Mouse (Mus musculus) layer of hippocampus, adult 11-12 months (tissue): ENCODE results near the gene Ankrd17.

Experiments used
- DNase-seq: peaks from one replicate; pipeline ENCODE4 v3.0.0; 2022; ENCODE audit warnings: low spot score

The Ankrd17 gene

DNA sequence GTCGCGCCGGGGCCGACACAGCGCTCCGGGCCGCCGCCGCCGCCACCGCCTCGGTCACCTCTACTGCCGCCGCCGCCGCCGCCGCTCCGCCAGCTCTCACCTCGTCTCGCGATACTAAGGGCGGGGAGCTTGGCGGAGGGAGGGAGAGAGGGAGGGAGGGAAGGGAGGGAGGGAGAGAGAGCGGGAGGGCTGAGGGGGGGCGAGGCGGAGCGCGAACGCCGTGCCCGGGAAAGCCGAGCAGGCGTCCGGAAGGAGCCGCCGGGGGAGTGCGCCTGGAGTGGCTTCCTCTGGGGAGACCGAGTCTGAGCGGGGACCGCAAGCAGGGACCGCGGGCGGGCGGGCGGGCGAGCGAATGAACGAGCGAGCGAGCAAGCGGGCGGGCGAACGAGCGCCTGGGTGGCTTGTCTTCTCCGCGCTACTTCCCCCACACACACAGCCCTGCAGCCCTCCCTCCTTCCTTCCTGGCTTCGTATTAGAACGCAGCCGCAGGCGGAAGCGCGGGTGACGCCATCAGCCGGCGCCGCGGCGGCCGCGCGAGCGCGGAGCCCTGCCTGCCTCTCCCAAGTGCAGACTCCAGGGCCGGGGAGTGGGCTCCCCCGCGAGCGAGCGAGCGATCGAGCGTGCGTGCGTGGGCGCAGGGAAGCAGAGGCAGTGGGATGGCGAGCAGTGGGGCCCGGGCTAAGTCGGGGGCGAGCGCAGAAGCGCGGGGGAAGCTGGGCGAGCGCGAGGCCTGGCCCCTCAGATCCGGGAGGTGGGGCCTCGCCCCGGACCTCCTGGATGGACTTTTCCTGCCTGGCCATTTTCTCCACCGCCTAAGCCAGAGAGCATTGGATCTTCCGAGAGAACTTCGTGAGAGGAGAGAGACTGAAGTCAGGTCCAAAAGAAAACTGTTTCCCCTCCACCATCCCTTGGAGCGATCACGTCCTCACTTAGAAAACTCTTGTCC is at the start of gene Ankrd17:
TSS of gene Ankrd17 (minus strand) at position 457 of the 946 bp plus-strand sequence.
- DNase-seq = peak; percentile 90

- no peak for DNase-seq
These were observed 48.5 kb upstream of the Ankrd17 start for GRCm38 (mm10) chr5:90414925-90415295.

- DNase-seq = no peak
These were observed 48.0 kb upstream of the Ankrd17 start for GRCm38 (mm10) chr5:90414142-90414924.

DNA sequence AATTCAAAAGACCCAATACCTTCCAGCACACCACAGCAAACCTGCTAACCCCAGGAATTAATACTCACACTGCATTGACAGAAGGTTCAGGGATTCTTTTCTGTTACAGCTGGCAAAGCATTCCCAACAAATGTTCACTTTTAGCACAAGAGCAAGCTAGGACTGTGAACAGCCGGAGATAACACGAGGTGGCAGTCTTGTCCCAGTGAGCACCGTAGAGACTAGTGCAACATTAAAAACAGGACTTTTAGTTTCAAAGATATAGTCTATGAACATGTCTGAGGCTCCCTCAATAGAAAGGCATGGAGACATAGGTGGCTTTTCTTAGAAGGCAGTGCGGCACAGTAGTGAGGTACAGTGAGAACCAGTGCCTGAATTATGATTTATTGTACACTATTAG is 38.8 kb upstream of the Ankrd17 start:
- DNase-seq = peak; percentile 62

- DNase-seq = no peak
These were observed 30.4 kb upstream of the Ankrd17 start for GRCm38 (mm10) chr5:90396817-90397216.

DNA sequence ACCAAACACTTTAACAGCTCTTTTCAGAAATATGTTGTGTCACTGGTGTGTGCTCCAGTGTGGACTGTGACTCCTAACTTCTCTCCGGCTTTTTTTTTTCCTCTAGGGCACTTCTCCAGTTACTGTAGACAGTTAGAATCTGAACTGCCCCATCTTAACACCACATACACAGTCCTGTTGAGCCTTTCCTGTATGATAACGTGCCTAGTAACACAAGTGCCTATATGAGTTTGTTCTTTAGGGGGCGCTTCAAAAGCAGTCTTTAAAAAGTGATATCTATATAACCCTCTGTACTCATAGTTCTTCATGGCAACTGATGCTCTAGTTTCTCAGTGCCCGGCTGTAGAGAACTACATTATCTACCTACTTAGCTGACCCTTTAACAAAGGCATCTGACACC is 27.9 kb upstream of the Ankrd17 start:
- DNase-seq = no peak

GRCm38 (mm10) chr5:90393764-90394163 is 27.4 kb upstream of the Ankrd17 start:
- no peak for DNase-seq

- DNase-seq = no peak
These were observed 16.7 kb upstream of the Ankrd17 start for GRCm38 (mm10) chr5:90383080-90383479.

- no peak for DNase-seq
These were observed 15.1 kb upstream of the Ankrd17 start for GRCm38 (mm10) chr5:90381458-90381857.

GRCm38 (mm10) chr5:90373708-90374107 is 7.3 kb upstream of the Ankrd17 start:
- no peak for DNase-seq

GRCm38 (mm10) chr5:90370401-90370800 is 4.0 kb upstream of the Ankrd17 start:
- no peak for DNase-seq

DNA sequence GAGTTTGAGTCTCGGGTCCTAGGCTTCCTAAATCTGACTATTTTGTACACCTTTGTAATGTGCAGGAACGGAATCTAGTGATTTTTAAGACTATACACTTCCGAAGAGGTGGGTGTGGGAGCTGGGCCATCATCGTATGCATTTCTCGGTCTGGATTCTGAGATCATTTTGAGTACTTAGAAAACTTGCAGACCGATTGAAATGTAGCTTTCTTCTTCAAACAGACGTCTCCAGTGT is 608 bp upstream of the Ankrd17 start, which contains the start of gene Gm9958:
TSS of gene Gm9958 (plus strand) at position 138 of the 237 bp plus-strand sequence.
- peak; percentile 15 for DNase-seq

GRCm38 (mm10) chr5:90365141-90365951 is 1.0 kb downstream of the Ankrd17 start:
- DNase-seq = peak; percentile 46

GRCm38 (mm10) chr5:90364526-90364925 is 1.9 kb downstream of the Ankrd17 start:
- peak; percentile 88 for DNase-seq

DNA sequence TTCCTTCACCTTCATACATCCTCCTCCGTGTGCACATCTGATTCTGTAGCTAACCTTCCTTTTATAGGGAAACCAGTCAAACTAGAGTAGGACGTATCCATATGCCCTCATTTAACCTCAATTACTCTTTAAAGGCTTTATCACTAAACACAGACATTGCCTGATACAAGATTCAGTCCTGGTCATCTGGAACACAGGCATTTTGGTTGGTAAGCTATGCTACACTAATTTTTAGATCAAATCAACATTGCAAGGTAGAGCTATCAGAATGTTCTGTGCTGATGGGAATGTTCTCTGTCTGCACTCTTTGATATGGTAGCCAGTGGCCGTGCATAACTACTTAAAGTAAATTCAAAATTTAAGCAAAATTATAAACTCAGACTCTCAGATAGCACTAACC is 10.6 kb downstream of the Ankrd17 start:
- no peak for DNase-seq

DNA sequence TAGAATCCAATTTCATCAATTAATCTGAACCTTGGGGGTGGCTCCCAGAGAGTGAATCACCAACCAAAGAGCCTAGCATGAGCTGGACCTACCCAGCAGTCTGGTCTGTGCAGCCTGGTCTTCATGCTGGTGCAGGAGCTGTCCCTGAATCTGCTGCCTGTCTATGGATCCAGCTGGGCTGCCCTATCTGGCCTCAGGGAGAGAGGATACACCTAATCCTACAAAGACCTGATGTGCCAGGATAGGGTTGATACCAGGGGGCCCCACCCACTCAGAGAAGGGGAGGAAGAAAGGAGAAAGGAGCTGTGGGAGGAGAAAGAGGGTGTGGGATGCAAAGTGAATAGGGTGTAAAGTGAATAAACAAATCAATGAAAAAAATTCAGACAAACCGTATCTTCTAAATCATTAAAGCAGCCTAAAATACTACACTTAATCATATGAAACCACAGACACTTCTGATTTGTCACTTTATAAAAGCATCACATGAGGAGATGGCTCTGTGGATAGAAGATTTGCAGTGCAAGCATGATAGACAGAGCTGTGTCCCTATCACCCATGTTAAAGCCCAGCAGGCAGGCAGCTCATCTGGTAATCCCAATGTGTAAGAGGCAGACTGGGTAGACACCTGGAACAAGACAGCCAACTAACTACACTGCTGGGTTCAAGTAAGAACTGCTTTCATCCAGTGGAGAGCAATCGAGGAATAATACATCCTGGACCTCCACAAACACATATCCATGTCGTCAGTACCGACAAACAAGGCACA is 12.6 kb downstream of the Ankrd17 start:
- DNase-seq = no peak

DNA sequence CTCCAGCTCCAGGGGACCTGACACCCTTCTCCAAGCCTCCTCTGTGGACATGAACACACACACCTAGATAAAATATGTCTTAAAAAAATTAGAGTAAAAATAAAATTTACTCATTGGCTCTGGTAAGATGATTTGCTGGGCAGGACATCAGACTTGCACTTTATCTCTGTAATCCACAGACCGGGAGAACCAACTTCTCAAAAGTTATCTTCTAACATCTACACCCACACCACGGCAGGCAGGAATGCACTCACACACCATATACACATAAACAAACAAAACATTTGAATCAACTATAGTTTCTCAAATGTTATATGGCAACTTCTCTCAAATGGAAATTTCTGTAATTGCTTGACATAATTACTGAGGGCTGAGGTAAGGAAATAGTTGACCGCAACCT is 19.5 kb downstream of the Ankrd17 start:
- DNase-seq = no peak

DNA sequence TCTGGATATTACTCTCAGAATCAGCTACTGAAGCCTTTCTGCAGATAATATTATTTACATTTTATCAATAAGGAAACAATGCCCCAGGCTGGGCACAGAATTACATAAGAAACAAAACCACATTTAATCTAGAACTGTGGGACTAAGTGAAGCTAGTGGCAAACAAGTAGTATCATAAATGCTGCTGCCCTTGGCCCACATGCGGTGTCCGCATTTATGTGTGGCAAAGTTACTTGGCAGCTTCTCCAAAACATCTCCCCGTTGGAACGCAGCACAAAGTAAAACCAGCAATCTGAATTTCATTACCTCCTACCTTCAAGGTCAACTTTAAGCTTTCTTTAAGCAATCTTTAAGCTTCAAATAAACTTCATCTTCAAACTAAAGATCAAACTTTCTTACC is 25.5 kb downstream of the Ankrd17 start:
- DNase-seq = no peak

DNA sequence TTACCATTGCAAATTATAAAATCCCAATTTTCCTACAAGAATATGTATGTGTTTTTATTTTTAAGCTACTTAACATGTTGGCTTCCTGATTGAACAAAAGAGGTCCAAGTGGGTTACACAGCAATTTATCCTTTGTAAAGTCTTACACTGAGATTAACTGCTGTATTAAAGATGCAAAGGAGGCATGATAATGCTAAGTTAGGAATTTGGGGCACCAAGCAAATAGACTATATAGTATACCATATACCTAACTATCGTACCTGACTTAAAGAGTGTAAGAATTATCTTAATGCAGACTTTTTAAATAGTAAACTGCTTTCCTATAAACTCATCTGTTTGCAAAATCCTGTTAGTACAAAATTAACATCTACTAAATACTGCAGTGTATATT is 26.4 kb downstream of the Ankrd17 start:
- DNase-seq = no peak

DNA sequence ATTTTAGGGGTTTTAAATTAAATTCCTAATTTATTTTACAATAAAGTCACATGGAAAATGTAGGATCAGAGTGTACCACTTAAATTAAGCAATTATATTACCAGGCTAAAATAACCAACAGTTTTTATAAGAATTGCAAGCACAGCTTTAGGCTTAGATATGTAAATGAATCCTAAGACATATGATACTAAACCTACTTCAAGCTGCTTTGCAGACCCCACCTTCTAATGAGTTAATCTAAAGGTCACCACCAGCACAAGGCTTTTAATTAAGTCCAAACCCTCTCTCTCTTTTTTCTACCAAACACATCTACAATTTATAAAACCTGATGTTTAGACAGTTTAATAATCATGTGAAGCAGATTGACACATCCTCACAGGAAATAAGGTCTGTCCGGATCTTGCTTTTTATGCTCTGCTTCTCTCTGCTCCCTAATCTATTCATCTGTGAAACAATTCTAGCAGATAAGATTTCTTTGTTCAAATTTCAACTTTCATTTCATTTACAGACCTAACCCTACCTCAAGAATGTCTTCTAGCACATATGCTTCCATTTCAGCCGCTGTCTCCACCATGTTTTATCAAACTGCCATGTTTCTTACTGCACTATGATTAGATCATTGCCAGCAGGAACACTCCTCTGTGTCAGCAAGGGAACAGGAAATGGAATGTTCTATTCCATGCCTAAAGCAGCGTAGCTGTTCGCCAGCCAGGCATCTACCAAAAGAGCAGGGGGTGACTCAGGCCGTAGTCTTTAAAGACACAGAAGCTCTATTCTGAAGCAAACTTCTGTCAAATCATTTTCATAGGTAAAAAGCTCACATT is 27.0 kb downstream of the Ankrd17 start:
- peak; percentile 65 for DNase-seq
